In genomic region chr2:148819909-148820308, GRCm38 (mm10) we compare ENCODE assay signal across 26 mouse cellular contexts. TPM values are rescaled to one million over a fixed set of nuclear protein-coding genes. Genes with fewer than 3 reads are reported as not detected.
"Had no signal": no experiment of that assay in that cellular context is flagged by ENCODE, and none has a peak within 500 bp of the region (broad histone marks: within the 10 kb centered on the region; RNA-seq: fewer than 3 reads in every experiment).

Cst13 (plus strand) TSS chr2:148820081.

- DNase-seq: retina, postnatal 1 day; right cerebral cortex, adult 18-20 months; right cerebral cortex, postnatal 14 days; right cerebral cortex, postnatal 25 days; right cerebral cortex, postnatal 4 days; spleen, adult 18-20 months; thymus, adult 18-20 months; thymus, adult 2 months; thymus, postnatal 14 days; thymus, postnatal 25 days; thymus, postnatal 36 days; thymus, postnatal 4 days had no signal

- H3K4me3 ChIP-seq: neural tube, embryonic 12.5 days; neural tube, embryonic 13.5 days; neural tube, embryonic 15.5 days; stomach, embryonic 15.5 days had no signal

- H3K27me3 ChIP-seq: neural tube, embryonic 12.5 days; neural tube, embryonic 13.5 days; neural tube, embryonic 15.5 days; stomach, embryonic 15.5 days had no signal

- H3K36me3 ChIP-seq: neural tube, embryonic 12.5 days; neural tube, embryonic 13.5 days; neural tube, embryonic 15.5 days; stomach, embryonic 15.5 days had no signal

- H3K4me1 ChIP-seq: neural tube, embryonic 12.5 days; neural tube, embryonic 13.5 days; neural tube, embryonic 15.5 days; stomach, embryonic 15.5 days had no signal

- H3K27ac ChIP-seq: neural tube, embryonic 12.5 days; neural tube, embryonic 13.5 days; neural tube, embryonic 15.5 days; stomach, embryonic 15.5 days; stomach, postnatal 0 days had no signal

RNA-seq across cellular contexts. Expression of gene Cst13, which starts in this region (rescaled TPM):
- total RNA-seq: neutrophil, adult 5-6 weeks had no signal
- polyA plus RNA-seq: neural tube, embryonic 11.5 days; neural tube, embryonic 12.5 days; neural tube, embryonic 13.5 days; neural tube, embryonic 14.5 days; neural tube, embryonic 15.5 days; small intestine, adult 2 months; spleen, adult 2 months; stomach, embryonic 14.5 days; stomach, embryonic 15.5 days; stomach, embryonic 16.5 days; thymus, adult 2 months; thymus, postnatal 0 days; urinary bladder, adult 2 months had no signal
